Mouse (Mus musculus) cerebellum, postnatal 4 days (tissue): ENCODE data around the gene Cab39l.
"Not testable (repeated sequence)": the region's sequence is repeated elsewhere in the genome, so short reads cannot be mapped to it uniquely, and the experiment has no call there.

Experiments used
- DNase-seq, 2 experiments: peaks; one replicate each; pipeline ENCODE4 v3.0.0; 2022; ENCODE audit warnings: low spot score in 2 of 2, mixed read lengths in 1 of 2

Gene Cab39l

DNA sequence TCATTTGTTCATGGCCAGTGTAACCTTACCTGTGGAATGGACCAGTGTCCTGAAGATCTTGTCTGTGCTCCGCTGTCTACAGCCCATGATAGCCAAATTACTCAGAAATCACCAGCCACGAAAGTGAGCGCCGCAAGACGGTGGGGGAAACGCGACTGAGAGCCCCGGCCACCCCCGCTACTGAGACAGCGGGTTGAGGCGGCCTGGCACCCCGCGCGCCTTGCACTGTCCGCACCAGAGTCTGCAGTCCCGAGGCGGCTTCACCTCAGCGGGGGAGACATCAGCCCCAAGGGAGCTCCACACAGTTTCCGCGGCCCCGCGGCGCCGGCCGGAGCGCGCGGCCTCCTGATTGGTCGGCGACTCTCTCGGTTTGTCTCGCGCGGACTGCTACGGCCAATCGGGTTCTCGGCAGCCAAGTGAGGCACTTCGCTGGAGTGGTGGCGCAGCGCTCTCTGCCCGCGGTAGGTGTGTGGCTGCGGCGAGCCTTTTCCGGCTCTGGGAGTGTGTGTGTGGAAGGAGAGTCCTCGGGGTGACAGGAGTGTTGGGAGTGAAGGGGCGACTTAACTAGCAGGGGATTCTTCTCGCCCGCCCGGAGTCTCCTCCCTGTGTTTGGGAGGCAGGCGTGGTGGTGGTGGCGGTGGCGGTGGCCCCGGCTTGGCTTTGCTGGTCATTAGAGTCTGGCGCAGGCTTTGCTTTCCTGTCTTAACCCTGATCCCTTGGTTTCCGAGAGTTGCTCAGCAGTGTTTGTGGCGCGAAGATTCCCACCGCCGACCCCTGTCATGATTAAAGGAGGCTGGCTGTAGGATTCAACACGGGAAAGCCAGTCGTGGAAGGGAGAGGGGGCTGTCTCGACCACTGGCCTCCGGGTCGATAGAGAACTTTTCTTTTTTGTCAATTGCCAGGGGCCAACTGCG lies at the start of gene Cab39l, which contains the start of gene Setdb2:
Cab39l (plus strand) TSS at position 415 of the 914 bp plus-strand sequence.
Setdb2 (minus strand) TSS at position 327 of the 914 bp plus-strand sequence.
- DNase-seq, result peak; percentile 83 to 91

DNA sequence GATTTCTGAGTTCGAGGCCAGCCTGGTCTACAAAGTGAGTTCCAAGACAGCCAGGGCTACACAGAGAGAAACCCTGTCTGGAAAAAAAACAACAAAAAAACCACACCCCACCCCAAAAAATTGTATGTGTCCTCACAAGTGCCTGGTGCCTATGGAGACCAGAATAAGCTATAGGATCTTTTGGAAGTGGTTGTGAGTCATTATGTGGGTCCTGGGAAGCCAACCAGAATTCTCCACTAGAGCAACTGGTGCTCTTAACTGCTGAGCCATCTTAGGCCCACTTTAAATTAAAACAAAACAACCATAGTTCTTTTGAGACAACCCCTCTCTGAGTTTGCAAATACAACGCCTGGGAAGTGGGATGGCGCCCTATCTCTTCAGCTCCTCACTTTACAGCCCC lies 45.5 kb upstream of the Cab39l start, which contains the start of gene Phf11c:
Phf11c (minus strand) TSS at position 101 of the 400 bp plus-strand sequence.
- DNase-seq, result no peak

DNA sequence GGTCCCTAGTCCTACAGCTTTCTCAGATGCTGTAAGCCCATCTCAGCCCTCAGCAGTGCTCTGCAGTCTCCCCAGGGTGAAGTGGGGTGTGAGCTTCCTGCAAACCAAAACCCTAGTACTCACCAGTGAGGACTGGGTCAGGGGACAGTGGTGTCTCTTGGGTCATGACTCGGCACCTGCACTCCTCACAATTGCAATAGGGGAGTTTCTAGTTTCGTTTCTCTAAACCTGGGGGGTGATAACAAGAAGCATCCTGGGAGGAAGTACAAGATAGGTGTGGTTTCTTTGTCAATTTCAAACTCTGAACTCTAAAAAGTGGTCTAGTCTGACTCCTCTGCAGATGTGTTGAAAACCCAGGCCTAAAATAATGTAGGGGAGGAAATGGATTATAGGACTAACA lies 43.8 kb upstream of the Cab39l start:
- no peak for DNase-seq

DNA sequence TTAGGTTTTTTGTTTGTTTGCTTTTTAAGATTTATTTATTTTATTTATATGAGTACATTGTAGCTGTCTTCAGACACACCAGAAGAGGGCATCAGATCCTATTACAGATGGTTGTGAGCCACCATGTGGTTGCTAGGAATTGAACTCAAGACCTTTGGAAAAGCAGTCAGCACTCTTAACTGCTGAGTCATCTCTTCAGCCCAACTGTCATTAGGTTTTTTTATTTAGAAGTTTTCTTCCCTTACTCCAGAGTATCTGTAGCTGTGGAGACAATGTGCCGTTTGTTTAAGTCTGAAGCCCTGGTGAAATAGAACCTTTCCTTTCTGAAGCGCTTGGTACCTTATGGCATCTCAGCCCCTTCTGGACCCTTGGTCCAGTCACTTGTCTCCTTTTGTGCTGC lies 25.8 kb upstream of the Cab39l start:
- not testable (repeated sequence) for DNase-seq

DNA sequence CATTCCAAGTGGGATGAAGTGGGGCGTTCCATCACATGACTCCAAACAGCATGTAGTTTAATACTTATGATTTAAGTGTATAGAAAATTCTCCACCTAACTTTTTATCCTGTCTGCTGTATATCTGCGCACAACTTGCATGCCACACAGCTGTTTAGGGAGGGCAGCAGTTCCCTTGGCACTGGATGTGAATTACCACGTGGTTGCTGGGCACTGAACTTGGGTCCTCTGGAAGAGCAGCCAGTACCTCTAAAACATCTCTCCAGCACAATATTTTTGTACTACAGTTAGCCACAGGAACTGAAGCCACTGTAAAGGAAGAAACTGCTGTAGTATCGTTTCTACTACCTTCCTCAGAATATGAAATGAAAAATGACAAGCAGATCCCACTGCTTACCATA lies 22.6 kb upstream of the Cab39l start:
- no peak for DNase-seq

DNA sequence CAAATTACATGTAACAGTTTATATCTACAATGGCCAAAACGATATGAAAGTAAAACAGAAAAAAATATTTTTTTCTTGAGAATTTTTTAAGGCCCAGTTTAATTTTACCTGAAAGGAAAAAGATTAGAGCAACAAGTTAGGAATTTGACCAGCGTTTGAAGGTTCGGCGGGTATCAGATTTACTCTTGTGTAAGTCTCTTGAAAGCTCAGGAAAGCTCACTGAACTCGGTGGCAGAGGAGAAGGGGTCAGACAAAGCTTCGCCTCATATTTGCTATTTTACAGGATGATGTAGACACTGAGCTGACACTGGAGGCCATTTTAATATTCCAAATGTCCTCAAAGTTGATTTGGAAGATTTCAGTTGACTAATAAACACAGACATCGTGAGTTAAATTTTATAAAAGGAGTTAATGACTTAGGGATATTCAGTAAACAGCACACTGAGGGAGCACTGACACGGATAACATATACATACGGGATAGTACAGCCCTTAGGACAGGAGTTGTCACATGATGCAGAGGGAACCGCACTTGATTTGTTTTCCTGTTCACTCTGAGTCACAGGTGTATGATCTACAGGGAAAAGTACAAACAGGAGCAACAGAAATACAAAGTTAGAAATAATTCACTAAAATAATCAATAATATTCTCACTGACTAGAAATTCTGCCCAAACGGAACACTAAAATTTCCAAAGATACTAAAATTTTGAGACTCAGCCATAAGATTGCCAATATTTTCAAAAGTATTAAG lies 17.7 kb upstream of the Cab39l start:
- DNase-seq, result no peak

DNA sequence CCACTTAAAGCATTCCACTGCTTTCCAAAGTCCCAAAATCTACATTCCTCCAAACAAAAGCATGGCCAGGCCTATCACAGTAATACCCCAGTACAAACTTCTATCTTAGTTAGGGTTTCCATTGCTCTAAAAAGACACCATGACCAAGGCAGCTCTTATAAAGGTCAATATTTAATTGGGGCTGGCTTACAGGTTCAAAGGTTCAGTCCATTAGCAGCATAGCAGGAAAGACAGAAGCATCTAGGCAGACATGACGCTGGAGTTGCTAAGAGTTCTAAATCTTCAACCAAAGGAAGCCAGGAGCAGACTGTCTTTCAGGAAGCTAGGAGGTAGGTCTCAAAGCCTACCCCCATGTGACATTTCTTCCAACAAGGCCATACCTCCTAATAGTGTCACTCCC lies 10.2 kb upstream of the Cab39l start:
- DNase-seq, result no peak

DNA sequence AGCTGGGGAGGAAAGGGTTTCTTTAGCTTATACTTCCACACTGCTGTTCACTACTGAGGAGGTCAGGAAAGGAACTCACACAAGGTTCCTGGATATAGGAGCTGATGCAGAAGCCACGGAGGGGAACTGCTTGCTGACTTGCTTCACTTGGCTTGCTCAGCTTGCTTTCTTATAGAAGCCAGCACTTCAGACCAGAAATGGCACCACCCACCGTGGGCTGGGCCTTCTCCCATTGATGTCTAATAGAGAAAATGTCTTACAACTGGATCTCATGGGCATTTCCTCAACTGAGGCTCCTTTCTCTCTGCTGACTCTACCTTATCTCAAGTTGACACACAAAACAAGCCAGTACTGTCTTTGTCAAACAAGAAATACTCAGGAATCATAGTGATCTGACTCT lies 6.9 kb upstream of the Cab39l start:
- no peak for DNase-seq

DNA sequence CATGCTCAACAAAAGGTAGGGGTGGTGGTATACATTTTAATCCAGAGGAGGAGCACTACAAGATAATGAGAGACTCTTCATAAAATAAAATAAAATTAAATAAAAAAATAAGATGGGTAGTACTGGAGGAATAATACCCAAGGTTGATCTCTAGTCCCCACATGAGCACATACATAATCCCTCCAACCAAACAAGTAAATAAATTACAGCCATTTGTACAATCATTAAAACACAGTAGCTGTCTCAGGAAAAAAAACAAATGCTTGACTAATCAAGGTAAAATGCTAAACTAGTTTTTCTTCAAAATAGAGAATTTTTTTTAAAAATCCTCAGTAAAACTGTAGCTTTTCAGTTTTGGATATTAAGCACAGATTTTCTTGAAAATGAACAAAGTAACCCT lies 5.6 kb upstream of the Cab39l start:
- no peak for DNase-seq

DNA sequence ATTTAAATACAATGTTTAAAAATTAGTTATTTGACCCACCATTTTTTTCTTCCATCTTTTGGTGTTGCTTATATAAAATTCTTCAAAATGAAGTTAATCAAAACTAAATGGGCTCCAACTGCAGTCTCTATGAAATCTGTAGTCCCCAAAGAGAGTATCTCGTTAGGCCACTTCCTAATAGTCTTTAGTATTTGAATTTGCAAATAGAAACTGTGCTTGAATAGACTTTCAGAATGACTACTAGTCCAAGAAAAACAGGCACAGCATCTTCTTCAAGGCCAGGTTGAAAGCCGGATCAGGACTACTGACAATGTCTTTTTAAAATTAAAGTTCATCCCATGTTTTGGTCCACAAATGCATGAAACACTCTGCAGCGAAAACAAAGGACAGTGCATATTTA lies 3.4 kb upstream of the Cab39l start:
- no peak for DNase-seq

DNA sequence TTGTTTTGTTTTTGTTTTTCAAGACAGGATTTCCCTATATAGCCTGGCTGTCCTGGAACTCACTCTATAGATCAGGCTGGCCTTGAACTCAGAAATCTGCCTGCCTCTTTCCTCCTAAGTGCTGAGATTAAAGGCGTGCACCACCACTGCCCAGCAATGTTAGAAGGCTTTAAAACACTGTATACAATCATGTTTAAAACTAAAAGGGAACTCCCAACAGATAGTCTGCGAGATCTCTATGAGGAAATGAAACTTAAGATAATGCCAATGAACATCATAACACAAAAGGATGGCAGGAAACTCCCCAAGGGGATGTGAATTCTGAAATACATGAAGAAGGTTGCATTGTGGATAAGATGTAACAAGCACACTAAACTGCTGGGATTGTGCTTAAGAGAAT lies 2.3 kb upstream of the Cab39l start:
- DNase-seq, result no peak

DNA sequence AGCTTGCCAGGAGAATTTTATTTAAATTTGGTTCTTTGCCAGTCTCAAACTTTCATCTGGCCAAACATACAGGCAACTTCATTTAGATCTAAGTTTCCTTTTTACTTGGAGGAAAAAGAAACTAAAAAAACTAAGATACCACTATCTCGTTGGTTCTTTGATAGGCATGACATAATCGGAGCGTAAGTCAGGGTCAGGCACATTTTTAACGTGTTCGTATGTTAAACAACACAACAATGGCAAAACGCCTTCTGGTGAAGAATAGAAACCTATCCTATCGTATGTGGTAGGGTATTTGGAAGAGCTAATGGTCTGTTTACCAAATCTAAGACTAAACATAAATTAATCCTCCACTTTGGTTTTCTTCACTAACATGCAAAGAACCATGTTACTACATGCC lies 733 bp upstream of the Cab39l start:
- DNase-seq, result no peak

DNA sequence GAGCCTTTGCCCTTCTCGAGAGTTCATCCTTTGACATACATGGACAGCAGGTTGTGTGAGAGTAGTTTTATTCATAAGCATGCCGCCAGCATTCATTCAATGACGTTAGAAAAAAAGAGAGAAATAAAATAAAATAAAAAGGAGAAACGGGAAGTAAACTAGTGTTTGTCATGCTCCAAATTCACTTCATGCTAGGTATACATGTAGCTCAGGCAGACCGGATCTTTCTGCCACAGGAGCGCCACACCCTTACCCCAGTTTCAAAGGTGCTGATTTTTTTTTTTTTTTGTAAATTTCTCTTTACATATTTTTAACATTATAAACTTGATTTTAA lies 667 bp downstream of the Cab39l start:
- DNase-seq, result no peak

DNA sequence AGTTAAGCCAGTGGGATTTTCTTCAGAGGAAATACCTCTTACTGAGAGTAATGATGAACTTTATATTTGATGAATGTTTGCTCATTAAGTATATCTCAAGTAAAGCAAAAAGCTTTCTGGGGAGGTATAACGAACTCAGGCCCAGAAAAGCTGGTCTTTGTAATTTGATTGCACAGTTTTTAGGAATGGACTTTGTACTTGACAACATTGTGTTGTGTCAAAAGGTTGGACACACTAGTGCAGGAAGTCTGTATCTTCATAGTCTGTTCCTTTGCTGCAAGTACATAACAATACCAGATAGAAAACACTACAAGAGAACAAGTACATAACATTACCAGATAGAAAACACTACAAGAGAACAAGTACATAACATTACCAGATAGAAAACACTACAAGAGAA lies 4.6 kb downstream of the Cab39l start:
- DNase-seq, result no peak

DNA sequence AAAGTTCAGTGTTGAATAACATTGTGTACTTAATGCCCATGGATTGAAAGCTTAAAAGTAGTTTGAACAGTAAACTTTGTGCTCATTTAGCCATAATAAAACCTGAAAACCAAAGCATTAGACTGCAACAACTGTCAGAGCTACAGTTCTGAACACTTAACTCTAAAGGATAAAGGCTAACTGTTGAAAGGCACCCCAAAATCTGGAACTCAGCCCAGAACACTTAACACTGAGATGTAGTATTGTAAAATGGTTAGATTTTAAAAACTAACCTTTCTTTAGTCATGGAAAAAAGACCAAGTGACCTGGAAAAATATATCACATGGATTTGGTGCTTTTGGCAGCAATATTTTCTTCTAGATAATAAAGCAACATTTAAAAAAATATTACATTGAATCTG lies 7.2 kb downstream of the Cab39l start:
- no peak for DNase-seq

DNA sequence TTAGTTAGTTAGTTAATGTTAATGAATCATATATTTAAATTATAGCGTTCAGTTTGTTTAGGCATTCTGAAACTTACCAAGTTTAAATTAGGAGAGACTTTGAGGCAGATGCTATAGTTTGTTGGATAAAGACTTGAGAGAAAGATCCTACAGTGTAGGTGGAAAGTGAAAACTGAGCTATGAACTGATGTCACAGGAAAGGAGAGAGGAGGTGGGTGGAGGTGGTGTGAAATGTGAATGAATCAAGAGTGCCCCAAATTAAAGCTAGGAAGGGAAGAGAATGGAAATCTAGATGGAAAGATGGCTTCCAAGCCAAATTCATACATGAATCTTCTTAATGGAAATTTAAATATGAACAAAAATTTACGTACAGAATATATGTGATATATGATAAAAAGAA lies 25.7 kb downstream of the Cab39l start:
- no peak for DNase-seq

DNA sequence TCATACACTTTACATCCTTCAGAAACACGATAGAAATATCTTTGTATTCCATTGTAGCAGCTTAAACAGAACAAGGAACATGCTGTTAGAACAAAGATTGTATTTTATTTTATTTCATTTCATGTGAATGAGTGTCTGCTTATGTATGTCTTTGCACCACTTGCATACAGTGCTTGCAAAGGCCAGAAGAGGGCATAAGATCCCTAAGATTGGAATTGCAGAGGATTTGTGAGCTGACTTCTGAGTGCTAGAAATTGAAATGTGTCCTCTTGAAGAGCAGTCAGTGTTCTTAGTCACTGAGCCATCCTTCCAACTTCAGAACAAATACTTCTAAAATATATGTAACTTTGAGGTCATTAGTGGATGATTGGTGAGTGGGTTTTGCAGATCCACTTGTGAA lies 27.0 kb downstream of the Cab39l start:
- no peak for DNase-seq

DNA sequence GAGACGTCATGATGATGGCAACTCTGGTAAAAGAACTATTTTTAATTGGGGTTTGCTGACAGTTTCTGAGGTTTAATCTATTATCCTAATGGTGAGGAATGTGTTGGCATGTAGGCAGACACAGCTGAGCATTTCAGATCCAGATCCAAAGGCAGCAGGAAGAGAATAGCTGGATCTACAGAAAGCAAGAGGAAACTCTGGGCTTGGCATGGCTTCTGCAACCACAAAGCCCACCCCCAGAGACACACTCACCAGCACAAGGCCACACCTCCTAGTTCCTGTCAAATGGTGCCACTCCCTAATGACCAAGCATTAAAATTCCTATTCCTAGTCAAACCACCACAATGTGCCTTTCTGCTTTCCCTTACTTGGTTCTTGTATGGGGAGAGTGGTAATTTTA lies 30.0 kb downstream of the Cab39l start:
- no peak for DNase-seq

DNA sequence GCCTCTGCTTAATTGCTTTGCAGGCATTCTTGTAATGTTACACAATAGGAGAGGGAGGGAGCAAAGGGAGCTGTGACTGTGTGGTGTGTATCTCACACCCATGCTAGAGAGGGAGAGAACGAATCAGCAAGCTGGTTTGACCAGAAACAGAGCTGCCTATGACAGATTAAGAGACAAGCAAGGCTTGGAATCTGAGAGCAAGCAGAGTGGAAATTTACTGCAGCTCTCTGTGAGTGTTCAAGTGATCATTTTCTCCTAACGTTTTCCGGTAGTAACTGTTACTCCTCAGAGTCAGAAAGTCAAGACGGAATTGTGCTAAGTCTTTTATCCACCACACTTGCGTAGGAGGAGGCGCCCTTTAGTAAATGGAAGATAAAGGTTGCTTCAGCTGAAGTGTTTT lies 37.9 kb downstream of the Cab39l start:
- no peak for DNase-seq

DNA sequence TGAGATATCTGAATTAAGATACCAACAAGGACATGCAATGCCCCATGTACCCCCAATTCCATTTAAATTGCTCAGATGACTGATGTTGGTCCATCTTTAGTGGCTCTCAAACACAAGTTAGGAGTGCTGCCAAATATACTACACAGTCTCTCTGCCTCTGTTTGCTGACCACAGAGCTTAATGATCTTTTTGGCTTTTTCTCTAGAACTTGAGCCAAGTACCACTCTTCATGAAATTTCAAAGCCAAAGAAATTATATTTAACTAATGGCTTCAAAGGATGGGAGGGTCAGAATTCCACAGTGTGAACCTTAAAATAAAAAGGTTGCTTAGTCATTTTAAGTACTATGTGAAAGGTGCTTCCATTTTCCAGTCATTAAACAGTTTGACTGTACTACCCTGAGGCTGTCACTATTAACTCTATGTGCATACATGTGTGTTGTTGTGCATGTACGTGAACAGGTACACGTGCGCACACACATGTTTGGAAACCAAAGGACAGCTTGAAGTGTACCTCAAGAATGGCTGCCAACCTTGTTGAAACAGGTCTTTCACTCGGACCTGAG lies 44.6 kb downstream of the Cab39l start:
- DNase-seq, result no peak

DNA sequence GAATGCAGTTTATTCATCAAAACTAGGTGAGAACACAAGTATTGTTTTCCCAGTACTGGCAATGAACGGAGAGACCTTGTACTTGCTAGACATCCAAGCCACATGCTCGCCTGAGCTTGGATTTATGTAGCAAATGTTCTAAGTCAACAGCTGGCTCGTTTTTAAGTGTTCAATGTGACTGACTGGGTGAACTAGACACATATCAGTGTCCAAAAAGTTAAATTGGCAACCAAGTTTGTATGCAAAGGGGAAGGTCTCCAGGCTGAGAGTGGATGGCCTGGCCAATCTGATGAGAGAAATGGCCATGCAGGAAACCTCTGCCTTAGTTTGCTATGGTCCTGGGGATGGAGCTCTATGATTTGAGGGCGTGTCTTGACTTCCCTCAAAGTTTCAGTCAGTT lies 51.6 kb downstream of the Cab39l start:
- DNase-seq, result no peak

DNA sequence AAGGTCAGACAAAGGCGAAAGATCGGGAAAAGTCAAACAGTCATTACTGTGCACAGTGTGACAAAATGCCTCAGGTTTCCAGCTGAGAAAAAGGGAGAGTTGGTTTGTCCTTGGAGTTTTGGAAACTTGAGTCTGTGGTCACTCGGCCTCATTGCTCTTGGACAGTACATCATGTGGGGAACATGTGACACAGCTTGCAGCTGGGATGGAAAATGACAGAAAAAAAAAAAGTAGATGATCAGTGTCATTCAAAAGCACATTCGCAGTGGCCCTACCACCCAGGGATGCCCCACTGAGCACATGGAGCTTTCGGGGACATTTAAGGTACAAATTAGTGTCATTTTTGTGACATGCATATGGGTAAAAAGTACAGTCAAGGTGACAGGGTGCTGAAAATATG lies 57.2 kb downstream of the Cab39l start:
- DNase-seq, result no peak

DNA sequence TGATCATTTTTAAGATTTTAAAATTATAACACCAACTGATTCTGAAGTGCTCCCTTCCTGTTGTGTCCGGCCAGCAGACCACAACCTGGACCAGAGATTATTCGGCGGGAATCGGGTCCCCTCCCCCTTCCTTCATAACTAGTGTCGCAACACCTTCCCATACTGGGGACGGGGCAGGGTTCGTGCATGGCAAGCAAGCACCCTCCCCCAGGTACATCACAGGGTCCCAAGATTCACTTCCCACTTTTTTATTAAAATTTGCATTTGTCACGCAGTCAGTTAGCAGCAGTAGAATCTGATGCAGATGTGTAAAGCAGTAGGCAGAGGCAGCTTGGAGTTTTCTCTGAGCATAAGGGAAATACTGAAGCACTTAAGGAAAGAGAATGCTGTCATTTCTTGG lies 64.1 kb downstream of the Cab39l start:
- no peak for DNase-seq
